Mouse (Mus musculus): ENCODE results near the gene Ralbp1.
A peak's percentile ranks its signal among the peaks of the same experiment; 100 is the strongest.

Ralbp1 gene

DNA sequence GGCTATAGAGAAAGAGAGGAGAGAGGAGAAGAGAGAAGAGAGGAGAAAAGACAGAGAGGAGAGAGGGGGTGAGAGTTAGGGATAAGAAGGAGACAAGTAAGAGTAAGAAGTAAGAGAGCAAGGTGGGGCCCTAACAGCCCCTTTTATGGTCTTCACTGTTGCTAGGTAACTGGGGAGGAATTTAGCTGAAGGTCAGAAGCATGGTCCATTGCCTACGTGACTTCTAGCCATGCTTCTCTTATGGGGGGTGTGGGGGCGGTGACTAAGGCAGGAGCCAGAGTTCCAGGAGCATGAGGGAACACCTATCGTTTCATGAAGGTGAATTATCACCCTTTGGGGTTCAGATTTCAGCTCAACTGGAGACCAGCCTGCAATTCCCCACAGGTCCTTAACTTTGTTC, 10.4 kb upstream of the Ralbp1 start:
- no peak for DNase-seq (ENCODE audit: low read depth, low spot score)

- no peak for DNase-seq (ENCODE audit: low read depth, low spot score)
Measured at GRCm38 (mm10) chr17:65889476-65889875, 3.9 kb upstream of the Ralbp1 start.

- DNase-seq (ENCODE audit: low read depth, low spot score) = no peak
Measured at GRCm38 (mm10) chr17:65886571-65886970, 973 bp upstream of the Ralbp1 start.

- DNase-seq (ENCODE audit: low read depth, low spot score) = no peak
Measured at GRCm38 (mm10) chr17:65885398-65885696, 251 bp downstream of the Ralbp1 start.

GRCm38 (mm10) chr17:65884691-65885397, 754 bp downstream of the Ralbp1 start:
- peak; percentile 98 for DNase-seq (ENCODE audit: low read depth, low spot score)

DNA sequence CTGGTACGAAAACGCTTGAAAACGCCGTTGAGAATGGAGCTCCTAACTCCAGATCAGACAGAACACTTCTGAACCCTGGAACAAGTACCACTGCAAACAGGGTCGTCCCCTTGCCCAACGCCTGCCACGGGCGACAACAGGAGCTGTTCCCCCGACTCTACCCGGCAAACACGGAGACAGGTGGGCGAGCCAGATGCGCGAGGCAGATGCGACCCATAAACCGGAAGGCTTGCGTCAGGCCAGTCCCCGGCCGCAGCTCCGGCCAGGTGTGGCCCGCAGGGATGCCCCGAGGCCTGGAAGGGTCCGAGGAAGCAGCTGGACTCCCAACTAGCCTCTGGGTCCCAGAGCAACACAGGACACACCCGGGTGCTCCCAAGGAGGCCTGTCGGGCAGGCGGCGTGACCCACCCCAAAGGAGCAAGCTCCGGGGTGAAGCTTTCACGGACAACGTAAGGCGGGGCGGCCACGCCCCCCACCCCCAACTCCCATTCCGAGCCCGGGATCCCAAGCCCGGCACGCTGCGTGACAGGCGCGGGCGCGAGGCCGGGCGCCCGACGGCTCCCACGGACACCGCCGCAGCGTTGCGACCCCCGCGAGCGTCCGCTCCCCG, 1.4 kb downstream of the Ralbp1 start:
- DNase-seq (ENCODE audit: low read depth, low spot score) = no peak

DNA sequence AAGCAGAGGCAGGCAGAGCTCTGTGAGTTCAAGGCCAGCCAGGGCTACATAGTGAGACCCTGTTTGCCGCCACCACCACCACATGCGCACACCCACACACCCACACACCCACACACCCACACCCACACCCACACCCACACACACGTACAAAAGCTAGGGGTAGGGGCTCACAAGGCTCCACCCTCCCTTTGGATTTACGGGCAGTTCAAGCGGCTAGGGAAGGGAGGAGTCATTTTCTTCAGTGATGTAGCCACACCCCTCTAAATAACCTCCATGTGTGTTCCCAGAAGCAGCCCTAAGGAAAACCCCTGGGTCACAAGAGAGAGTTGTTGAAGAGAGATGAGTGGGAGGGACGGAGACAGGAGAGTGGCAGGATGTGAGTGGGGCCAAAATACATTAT, 8.6 kb downstream of the Ralbp1 start:
- DNase-seq (ENCODE audit: low read depth, low spot score) = no peak

DNA sequence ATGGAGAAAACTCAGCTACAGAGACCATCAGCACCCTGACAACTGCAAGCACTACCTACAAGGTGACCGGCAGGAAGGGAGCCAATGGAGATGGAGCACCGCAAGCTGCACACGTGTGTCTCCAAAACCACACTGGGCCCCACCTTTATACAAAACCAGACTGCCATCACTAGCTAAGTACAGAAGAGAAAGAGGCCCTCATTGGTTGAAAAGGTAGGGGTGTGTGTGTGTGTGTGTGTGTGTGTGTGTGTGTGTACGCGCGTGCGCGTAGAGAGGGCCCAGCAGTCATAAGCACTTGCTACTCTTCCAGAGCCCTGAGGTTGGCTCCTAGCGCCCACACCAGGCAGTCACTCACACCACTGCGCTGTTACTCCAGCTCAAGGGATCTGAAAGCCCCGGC, 11.8 kb downstream of the Ralbp1 start:
- DNase-seq (ENCODE audit: low read depth, low spot score) = no peak

- DNase-seq (ENCODE audit: low read depth, low spot score) = no peak
Measured at GRCm38 (mm10) chr17:65873156-65873555, 12.4 kb downstream of the Ralbp1 start.

GRCm38 (mm10) chr17:65872652-65873051, 12.9 kb downstream of the Ralbp1 start:
- no peak for DNase-seq (ENCODE audit: low read depth, low spot score)

DNA sequence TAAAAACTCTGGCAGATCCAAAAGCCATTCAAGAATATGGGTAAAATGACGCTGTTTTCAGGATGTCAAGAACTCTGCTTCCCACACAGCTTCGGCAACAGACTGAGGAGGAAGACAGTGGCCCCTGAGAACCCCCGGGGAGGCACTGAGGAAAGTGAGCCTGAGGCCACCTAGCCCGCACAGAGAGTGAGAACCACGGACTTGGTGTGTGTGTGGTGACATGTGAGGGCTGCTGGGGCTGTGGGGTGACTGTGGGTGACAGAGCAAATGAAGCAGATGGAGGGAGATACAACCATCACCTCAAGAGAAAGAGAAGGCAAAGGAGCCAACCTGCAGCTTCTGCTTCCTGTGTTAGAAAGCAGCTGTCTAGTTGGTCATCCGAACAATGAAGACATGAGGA, 13.5 kb downstream of the Ralbp1 start:
- DNase-seq (ENCODE audit: low read depth, low spot score) = no peak

GRCm38 (mm10) chr17:65871641-65872041, 14.0 kb downstream of the Ralbp1 start:
- no peak for DNase-seq (ENCODE audit: low read depth, low spot score)

DNA sequence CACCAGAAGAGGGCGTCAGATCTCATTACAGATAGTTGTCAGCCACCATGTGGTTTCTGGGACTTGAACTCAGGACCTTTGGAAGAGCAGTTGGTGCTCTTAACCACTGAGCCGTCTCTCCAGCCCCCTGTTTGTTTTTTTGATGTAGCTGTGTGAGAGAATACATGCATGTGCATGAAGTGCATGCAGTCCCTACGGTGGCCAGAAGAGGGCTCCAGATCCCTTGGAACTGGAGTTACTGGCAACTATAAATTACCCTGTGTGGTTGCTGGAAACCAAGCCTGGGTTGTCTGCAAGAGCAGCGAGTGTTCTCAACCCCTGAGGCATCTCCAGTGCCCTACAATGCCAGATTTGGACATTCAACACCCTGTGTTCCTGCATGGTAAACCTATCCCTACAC, 15.5 kb downstream of the Ralbp1 start:
- no peak for DNase-seq (ENCODE audit: low read depth, low spot score)

- DNase-seq (ENCODE audit: low read depth, low spot score) = no peak
Measured at GRCm38 (mm10) chr17:65869720-65870119, 15.9 kb downstream of the Ralbp1 start.

DNA sequence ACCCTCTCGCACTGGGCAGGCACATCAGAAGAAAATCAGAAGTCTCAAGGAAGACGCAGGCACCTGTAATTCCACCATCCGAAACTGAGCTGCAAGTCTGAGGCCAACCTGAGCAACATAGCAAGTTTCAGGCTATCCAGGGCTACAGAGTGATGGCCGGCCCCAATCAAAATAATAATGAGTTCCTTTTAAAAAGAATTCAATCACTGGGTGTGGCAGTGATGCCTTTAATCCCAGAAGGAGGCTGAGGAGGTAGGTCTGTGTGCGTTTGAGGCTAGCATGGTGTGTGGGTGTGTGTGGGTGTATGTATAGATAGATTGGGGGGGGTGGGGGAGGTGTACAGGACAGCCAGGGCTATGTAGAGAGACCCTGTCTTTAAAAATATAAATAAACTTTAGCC, 17.6 kb downstream of the Ralbp1 start:
- no peak for DNase-seq (ENCODE audit: low read depth, low spot score)

- DNase-seq (ENCODE audit: low read depth, low spot score) = no peak
Measured at GRCm38 (mm10) chr17:65866201-65866600, 19.4 kb downstream of the Ralbp1 start.

GRCm38 (mm10) chr17:65865265-65865664, 20.3 kb downstream of the Ralbp1 start:
- no peak for DNase-seq (ENCODE audit: low read depth, low spot score)

- DNase-seq (ENCODE audit: low read depth, low spot score) = no peak
Measured at GRCm38 (mm10) chr17:65864742-65865141, 20.9 kb downstream of the Ralbp1 start.

GRCm38 (mm10) chr17:65863830-65864229, 21.8 kb downstream of the Ralbp1 start:
- no peak for DNase-seq (ENCODE audit: low read depth, low spot score)

DNA sequence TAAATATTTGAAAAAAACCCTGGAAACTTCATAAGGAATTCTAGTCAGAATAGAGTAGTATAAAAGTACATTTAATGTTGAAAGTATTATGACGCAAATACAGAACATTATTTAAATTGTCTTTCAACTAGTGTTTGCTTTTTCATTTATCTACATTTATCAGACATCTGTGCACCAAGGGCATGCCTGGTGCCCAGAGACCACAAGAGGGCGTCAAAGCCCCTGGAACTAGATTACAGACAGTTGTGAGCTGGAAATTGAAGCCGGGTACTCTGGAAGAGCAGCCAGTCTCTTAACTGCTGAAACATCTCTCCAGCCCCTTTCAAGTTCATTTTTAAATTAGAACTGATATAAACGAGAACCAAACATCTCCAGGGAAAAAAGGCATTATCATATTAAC, 23.0 kb downstream of the Ralbp1 start:
- no peak for DNase-seq (ENCODE audit: low read depth, low spot score)

DNA sequence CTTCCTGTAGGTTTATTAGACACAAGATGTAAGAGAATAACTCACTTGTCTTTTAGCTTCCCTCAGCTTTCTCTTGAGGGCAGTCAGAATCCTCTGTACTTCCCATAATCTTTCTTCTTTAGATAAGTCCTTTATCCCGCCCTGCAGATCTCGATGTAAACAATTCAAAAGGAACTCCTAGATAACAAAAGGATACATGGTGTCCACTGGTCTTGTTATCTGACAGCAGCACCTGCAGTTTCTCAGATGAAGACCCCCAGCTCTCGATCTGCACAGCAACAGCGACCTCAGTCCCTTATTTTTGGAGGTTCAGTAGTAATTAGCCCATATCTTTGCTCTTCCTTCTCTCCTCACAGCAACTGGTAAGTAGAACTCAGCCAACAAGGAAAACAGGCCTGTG, 28.0 kb downstream of the Ralbp1 start:
- DNase-seq (ENCODE audit: low read depth, low spot score) = no peak

GRCm38 (mm10) chr17:65854006-65854405, 31.6 kb downstream of the Ralbp1 start:
- no peak for DNase-seq (ENCODE audit: low read depth, low spot score)

- DNase-seq (ENCODE audit: low read depth, low spot score) = no peak
Measured at GRCm38 (mm10) chr17:65853326-65853725, 32.3 kb downstream of the Ralbp1 start.

DNA sequence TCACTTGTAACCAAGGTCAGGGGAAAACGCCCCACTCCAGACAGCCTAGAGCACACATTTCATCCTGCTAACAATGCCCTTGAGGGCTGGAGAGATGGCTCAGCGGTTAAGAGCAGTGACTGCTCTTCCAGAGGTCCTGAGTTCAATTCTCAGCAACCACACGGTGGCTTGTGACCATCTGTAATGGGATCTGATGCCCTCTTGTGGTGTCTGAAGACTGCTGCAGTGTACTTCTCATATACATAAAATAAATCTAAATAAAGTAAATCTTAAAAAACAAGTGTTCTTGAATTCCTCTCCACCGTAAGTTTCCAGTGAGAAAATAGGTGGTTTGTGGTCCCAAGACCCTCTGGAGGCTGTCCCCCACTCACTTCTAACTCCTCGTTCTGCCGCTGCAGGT, 33.8 kb downstream of the Ralbp1 start:
- no peak for DNase-seq (ENCODE audit: low read depth, low spot score)

Data from retina, adult 2 months (tissue).